Mouse (Mus musculus) spleen, postnatal 4 days (tissue): ENCODE results near the gene Ift20.
A peak's percentile ranks its signal among the peaks of the same experiment; 100 is the strongest.

ENCODE experiments used
- DNase-seq, 2 experiments: peaks; one replicate each; pipeline ENCODE4 v3.0.0; 2022; ENCODE audit warnings: low spot score in 2 of 2

Ift20 gene

GRCm38 (mm10) chr11:78536080-78536689 lies at the start of gene Ift20, which contains the start of gene Tnfaip1:
TSS of gene Ift20 (plus strand) at chr11:78536361.
TSS of gene Tnfaip1 (minus strand) at chr11:78536332.
- peak; percentile 95 to 96 for DNase-seq

DNA sequence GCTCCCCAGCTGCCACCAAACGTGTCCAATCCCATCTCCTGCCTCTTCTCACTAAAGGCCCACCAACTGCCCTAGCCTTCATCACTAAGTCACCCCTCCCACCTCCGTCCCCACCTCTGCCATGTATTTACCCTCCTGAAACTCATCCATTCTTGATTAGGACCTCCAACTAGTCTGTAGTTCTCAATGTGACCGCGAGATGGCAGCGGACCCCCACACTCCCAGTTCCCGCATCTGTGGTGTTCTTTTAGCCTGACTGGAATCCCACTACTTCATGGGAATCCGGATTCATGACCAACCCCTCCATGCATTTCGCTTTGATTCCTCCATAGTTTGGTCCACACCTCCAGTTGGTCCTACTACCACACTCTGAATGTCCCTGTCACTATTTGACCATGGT lies 48.0 kb upstream of the Ift20 start:
- peak; percentile 52 to 79 for DNase-seq

- DNase-seq, result no peak
These were observed 45.4 kb upstream of the Ift20 start for GRCm38 (mm10) chr11:78490781-78491241.

DNA sequence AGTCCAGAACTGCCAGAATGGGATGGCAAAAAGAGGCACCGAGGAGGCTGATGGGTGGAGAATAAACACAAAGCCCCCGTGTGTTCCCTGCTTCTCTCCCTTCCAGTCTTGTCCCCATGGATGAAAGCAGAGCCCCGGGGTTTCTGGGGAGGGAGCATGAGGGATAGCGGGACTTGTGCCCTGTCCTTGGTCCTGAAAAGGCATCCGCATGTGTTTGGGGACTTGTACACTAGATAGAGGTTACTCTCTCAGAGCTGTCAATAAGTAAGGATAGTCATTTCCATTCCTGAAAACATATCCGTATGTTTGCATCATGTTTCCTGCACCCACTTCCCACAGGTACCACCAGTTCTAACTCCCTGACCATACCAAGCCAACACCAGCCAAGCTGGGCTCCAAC lies 40.3 kb upstream of the Ift20 start:
- no peak for DNase-seq

DNA sequence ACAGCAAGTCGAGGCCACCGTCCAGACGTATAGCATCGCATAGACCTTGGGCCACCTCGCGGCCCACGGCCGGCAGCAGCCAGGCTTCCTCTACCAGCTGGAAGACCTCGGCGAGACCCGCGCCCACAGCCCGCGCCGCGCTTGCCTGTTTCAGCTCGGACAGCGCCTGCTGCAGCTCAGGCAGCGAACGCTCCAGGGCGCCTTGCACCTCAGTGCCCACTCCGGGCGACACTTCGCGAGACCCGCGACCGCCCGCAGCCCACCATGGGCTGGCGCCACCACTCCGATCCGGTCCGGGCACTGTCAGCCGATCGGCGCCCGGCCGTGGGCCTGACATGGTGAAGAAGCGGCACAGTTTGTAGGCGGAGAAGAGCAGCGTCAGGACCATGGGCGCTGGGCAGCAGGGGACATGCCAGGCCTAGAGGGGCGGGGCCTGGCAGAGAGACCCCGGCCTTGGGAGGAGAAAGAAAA lies 39.1 kb upstream of the Ift20 start:
- peak in 1 of 2 experiments; percentile 69 for DNase-seq

GRCm38 (mm10) chr11:78497544-78498522 lies 38.3 kb upstream of the Ift20 start, which contains the start of gene Sarm1:
TSS of gene Sarm1 (minus strand) at chr11:78497754.
- peak; percentile 92 to 94 for DNase-seq

DNA sequence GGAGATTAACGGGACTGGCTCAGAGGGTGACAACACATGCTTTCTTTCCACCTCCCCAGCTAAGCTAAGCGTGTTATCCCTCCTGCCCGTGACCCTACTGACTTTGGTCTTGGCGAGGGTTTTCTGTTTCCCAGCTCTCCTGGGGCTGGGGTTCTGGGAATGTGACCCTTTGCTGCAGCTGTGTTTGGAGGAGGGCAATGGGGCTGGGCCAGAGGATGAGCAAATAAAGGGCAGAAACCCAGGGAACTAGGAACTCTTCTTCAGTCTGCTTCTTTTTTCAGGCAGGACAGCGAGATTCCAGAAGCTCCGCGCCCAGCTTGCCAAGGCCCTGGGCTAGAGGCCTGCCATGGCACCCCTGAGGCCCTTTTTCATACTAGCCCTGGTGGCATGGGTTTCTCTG lies 37.2 kb upstream of the Ift20 start, which contains the start of gene Vtn:
Gene Vtn (plus strand): TSS at position 88 of the 400 bp plus-strand sequence.
- DNase-seq, result no peak

DNA sequence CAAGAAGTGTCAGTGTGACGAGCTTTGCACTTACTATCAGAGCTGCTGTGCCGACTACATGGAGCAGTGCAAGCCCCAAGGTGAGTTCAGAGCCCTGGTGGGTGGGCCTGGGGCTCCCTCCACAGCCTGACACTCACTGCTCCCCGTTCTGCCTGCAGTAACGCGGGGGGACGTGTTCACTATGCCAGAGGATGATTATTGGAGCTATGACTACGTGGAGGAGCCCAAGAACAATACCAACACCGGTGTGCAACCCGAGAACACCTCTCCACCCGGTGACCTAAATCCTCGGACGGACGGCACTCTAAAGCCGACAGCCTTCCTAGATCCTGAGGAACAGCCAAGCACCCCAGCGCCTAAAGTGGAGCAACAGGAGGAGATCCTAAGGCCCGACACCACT lies 36.6 kb upstream of the Ift20 start:
- DNase-seq, result no peak

GRCm38 (mm10) chr11:78500623-78501202 lies 35.4 kb upstream of the Ift20 start:
- DNase-seq, result no peak

DNA sequence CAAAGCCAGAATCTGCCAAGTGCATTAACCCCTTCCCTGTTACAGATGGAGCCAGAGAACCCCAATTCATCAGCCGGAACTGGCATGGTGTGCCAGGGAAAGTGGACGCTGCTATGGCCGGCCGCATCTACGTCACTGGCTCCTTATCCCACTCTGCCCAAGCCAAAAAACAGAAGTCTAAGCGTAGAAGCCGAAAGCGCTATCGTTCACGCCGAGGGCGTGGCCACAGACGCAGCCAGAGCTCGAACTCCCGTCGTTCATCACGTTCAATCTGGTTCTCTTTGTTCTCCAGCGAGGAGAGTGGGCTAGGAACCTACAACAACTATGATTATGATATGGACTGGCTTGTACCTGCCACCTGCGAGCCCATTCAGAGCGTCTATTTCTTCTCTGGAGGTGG lies 34.6 kb upstream of the Ift20 start:
- no peak for DNase-seq

GRCm38 (mm10) chr11:78502909-78503650 lies 33.1 kb upstream of the Ift20 start, which contains the start of gene Sebox:
TSS of gene Sebox (plus strand) at chr11:78503447.
- DNase-seq, result no peak

- no peak for DNase-seq
These were observed 30.7 kb upstream of the Ift20 start for GRCm38 (mm10) chr11:78505430-78505829.

GRCm38 (mm10) chr11:78509148-78509547 lies 27.0 kb upstream of the Ift20 start:
- no peak for DNase-seq

- DNase-seq, result peak; percentile 85 to 92
These were observed 23.9 kb upstream of the Ift20 start, which contains the start of the genes Tmem199 and Poldip2 for GRCm38 (mm10) chr11:78512025-78512957. TSS of gene Tmem199 (minus strand) at chr11:78512172. TSS of gene Poldip2 (plus strand) at chr11:78512193.

DNA sequence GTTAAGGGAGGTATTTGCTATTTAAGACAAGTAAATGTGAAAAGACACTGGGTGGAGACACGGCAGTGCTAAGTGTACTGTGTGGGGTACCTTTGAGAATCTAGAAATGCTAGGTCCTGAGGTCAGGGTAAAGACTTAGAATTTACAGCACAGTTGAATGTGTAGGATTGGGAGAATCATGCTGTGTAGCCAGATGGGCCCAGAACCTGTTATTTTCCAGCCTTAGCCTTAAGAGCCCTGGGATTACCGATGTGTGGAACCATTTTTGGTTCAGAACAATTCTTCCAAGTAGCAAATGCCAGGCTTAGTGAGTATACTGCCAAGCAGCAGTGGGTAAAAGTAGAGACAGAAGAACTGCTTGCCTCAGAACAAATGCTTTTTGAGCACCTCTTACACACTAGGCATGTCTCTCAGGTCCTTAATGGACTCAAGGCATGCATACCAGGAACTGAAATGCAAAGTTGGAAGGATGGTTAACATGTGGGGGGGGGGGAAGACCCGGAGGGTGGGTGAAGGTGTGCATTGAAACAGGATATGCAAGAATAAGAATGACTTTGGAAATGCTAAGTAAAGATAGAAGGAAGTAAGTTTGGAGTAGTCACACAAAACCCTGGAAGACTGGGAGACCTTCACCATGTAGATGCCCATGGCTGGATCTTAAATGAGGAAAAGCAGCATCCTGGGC lies 22.9 kb upstream of the Ift20 start:
- no peak for DNase-seq

DNA sequence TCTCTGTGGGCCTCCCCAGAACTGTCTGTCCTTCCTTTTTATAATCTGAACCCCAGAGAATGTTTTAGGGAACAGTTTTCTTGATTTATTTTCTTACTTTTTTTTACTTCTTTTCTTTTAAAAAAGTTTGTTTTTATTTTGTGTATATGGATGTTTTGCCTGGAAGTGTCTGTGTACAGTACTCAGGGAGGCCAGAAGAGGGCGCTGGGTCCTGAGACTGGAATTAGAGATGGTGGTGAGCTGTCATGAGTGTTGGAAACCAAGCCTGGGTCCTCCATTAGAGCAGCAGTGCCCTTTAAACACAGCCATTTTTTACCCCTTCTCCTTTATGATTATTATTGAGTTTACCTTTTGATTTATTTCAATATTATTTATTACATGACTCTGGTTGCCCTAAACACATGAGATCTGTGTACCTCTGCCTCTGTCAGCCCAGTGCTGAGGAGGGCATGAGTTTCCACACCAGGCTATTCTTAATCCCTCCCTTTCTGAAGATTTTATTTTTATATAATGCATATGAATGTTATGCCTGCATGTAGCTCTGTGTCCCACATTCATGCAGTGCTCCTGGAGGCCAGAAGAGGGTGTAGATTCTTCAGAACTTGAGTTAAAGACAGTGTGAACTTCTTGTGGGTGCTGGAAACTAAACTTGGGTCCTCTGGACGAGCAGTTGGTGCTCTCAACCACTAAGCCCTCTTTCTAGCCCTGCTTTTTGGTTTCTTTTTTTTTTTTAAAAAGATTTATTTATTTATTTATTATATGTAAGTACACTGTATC lies 20.4 kb upstream of the Ift20 start:
- DNase-seq, result no peak

DNA sequence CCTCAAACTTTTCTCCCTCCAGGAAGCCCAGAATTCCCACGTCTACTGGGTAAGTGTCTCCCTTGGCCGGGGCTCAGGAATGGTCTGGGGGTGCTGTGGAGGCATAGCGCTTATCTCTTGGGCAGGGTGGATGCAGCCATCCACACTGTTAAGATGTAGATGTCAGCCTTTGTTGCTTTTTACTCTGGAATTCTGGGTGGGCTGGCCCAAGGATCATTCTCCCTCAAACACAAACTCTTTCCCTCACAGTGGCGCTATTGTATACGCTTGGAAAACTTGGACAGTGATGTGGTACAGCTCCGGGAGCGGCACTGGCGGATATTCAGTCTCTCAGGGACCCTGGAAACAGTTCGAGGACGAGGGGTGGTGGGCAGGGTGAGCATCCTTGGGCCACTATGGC lies 17.2 kb upstream of the Ift20 start:
- DNase-seq, result no peak

GRCm38 (mm10) chr11:78521880-78522279 lies 14.3 kb upstream of the Ift20 start:
- DNase-seq, result no peak
